Mouse (Mus musculus) spleen, adult 2 months (tissue): ENCODE results near the gene Crybb3. TPM values are rescaled to one million over a fixed set of nuclear protein-coding genes. Genes with fewer than 3 reads are reported as not detected.

Source experiments
- DNase-seq, 2 experiments: peaks; one replicate each; pipeline versions ENCODE4 v3.0.0 to v3.0.0-alpha.2; 2012 to 2021; ENCODE audit warnings: low spot score in 2 of 2, low read depth in 1 of 2
- H3K27ac ChIP-seq: fragments of 200-500 bp; 2 replicates; pipeline ENCODE4 v1.5.1; 2012; ENCODE audit warnings: low read length, inconsistent platforms; ENCODE audit not compliant: insufficient read depth
- H3K27me3 ChIP-seq: fragments of 200-500 bp; 2 replicates; pipeline ENCODE4 v1.6.1; 2012; ENCODE audit warnings: mild to moderate bottlenecking, moderate library complexity, low read length, inconsistent platforms; ENCODE audit not compliant: control insufficient read depth, insufficient read depth
- H3K36me3 ChIP-seq: fragments of 200-500 bp; 2 replicates; pipeline ENCODE4 v1.6.1; 2012; ENCODE audit warnings: mild to moderate bottlenecking, low read length, inconsistent platforms; ENCODE audit not compliant: control insufficient read depth, insufficient read depth
- H3K4me1 ChIP-seq: fragments of 200-500 bp; 2 replicates; pipeline ENCODE4 v1.6.1; 2011; ENCODE audit warnings: inconsistent platforms; ENCODE audit not compliant: control insufficient read depth, insufficient read depth, insufficient read length
- H3K4me3 ChIP-seq: fragments of 200-500 bp; 2 replicates; pipeline ENCODE4 v1.5.1; 2011; ENCODE audit warnings: mild to moderate bottlenecking, inconsistent platforms; ENCODE audit not compliant: insufficient read depth, insufficient read length; ENCODE audit errors: extremely low read depth
- CTCF ChIP-seq: fragments of 200-500 bp; IDR thresholded peaks from 2 replicates; pipeline ENCODE4 v1.5.1; 2011; ENCODE audit warnings: mild to moderate bottlenecking, inconsistent platforms; ENCODE audit not compliant: insufficient read depth, insufficient read length, insufficient replicate concordance; ENCODE audit errors: extremely low read depth
- POLR2A ChIP-seq: fragments of 200-500 bp; IDR thresholded peaks from 2 replicates; pipeline ENCODE4 v1.6.1; 2011; ENCODE audit warnings: low read depth, low read length, inconsistent platforms
- WGBS: fragments of 180-500 bp; shearing (Covaris S2); methylation state at CpG from one replicate; pipeline ENCODE4 v1.1.7; 2018; 5-methylcytosine and 5-hydroxymethylcytosine counted together
- polyA plus RNA-seq: library from polyadenylated mRNA; depleted of rRNA; stranded (reverse); fragments of >200 nt; gene quantifications from 2 replicates; pipeline ENCODE4 v1.2.3, GENCODE M21; 2012; rRNA removed

The Crybb3 gene
- polyA plus RNA-seq, 1 experiment, result 1.7 TPM

- 75% methylated on average over 6 of the region's 6 CpGs for WGBS
Measured at GRCm38 (mm10) chr5:113040776-113041175, 40.6 kb downstream of the Crybb3 start.

GRCm38 (mm10) chr5:113038601-113039000, 42.8 kb downstream of the Crybb3 start:
- DNase-seq, result no peak
- WGBS, result 88% methylated on average over 6 of the region's 6 CpGs
- Histone ChIP-seq H3K27ac (no peak overlapping the region), H3K4me1 (peaks cover 3% of the 10 kb centered on the region; the same call in 1 of the 2 replicates), H3K4me3 (no peak overlapping the region), H3K27me3 (no peaks in the 10 kb centered on the region), H3K36me3 (no peaks in the 10 kb centered on the region)
- TF ChIP-seq CTCF, result no peak
- no peak for TF ChIP-seq POLR2A

More at GRCm38 (mm10) chr5:113040776-113041175, 40.6 kb downstream of the Crybb3 start:
- no peak for DNase-seq
- Histone ChIP-seq H3K4me1 (no peaks in the 10 kb centered on the region), H3K4me3 (no peak overlapping the region), H3K27ac (no peak overlapping the region), H3K36me3 (no peaks in the 10 kb centered on the region), H3K27me3 (no peaks in the 10 kb centered on the region)
- TF ChIP-seq POLR2A (no peak), CTCF (no peak)

DNA sequence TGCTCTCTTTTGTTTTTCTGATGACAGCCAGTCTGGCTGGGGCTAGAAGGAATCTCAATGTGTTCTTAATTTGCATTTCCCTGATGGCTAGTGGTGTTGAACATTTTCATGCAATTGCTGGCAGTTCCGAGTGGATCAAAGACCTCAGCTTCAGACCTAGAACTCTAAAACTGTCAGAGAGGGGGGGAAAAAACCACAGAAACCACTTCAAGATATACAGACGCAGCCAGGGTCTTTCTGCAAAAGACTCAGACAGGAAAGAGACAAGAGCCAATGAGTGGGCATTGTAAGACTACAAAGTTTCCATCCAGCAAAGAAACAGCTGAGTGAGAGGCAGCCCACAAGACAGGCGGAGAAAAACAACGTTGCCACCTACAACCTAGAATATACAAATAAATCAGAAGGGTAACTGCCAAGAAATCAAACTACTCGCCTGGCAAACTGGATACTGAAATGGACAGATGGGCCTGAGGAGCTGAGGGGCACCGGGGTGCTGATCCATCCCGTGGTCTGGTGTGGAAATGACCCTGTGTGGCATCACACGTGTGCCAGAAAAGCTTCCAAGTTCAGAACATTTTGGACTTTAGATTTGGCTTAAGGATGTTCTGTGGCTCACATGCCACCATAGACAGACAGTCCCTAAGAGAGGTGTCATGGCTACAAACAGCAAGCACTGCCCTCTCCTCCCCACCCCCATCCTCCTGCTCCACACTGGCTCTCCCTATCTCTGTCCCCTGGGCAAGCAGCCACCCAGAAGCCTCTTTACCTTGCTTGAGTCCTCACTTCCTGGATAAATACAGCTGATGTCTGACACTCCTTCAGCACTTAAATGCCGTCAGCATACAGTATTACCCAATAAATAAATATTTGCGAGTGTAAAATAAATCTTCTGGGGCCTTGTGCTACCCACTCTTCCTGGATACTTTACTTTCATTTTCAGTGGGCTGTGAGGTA, 46.0 kb downstream of the Crybb3 start:
- no peak for TF ChIP-seq POLR2A
- no peak for TF ChIP-seq CTCF
- Histone ChIP-seq H3K4me3 (no peak overlapping the region), H3K36me3 (no peaks in the 10 kb centered on the region), H3K27ac (no peak overlapping the region), H3K27me3 (no peaks in the 10 kb centered on the region), H3K4me1 (peaks cover 3% of the 10 kb centered on the region; the same call in 1 of the 2 replicates)
- DNase-seq, result peak in 1 of 2 experiments; percentile 42
- 19% methylated on average over 10 of the region's 10 CpGs for WGBS

GRCm38 (mm10) chr5:113031201-113031754, 50.1 kb downstream of the Crybb3 start:
- TF ChIP-seq CTCF, result no peak
- no peak for TF ChIP-seq POLR2A
- Histone ChIP-seq H3K36me3 (no peaks in the 10 kb centered on the region), H3K27me3 (no peaks in the 10 kb centered on the region), H3K27ac (no peak overlapping the region), H3K4me3 (no peak overlapping the region), H3K4me1 (peaks cover 3% of the 10 kb centered on the region; the same call in 1 of the 2 replicates)
- DNase-seq, result no peak
- WGBS, result 73% methylated on average over 15 of the region's 15 CpGs

DNA sequence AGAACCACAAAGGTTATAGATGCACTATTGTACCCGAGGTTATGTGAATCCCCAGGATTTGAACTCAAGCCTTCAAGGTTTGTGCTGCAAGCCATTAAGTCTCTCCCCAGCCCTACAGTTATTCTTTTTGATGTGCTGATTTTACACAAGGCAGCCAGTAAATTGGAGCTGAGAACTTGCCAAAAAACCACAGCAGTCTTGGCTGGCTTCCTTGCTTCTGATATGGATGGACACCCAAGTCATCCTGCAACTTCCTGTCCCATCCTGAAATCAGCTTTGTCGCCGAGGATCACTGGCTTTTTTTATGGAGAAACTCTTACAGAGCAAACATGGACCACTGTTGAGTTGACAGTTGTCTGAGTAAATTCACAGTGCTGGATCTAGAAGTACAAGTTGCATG, 51.3 kb downstream of the Crybb3 start:
- no peaks in the 10 kb centered on the region for H3K4me1 ChIP-seq
- no peak overlapping the region for H3K27ac ChIP-seq
- no peak for DNase-seq
- H3K4me3 ChIP-seq, result no peak overlapping the region
- TF ChIP-seq CTCF, result no peak
- no peak for TF ChIP-seq POLR2A
- H3K27me3 ChIP-seq, result no peaks in the 10 kb centered on the region
- H3K36me3 ChIP-seq, result no peaks in the 10 kb centered on the region
- 64% methylated on average over 3 of the region's 3 CpGs for WGBS

- Histone ChIP-seq H3K27me3 (no peaks in the 10 kb centered on the region), H3K4me3 (no peak overlapping the region), H3K27ac (no peak overlapping the region), H3K4me1 (peaks cover 4% of the 10 kb centered on the region; the same call in 1 of the 2 replicates), H3K36me3 (no peaks in the 10 kb centered on the region)
- TF ChIP-seq CTCF, result no peak
- TF ChIP-seq POLR2A, result no peak
- WGBS, result 60% methylated on average over 5 of the region's 5 CpGs
- no peak for DNase-seq
Measured at GRCm38 (mm10) chr5:113026706-113027105, 54.7 kb downstream of the Crybb3 start.

Other genes starting within 250 kb of the Crybb3 start
- gene Myo18b, start 185.2 kb downstream of the Crybb3 start, polyA plus RNA-seq, result 0.74 and 0.88 TPM in 2 replicates
- gene Grk3, start 65.8 kb downstream of the Crybb3 start, polyA plus RNA-seq, result 20.7 and 23.1 TPM in 2 replicates
- not detected in 2 replicates for gene Crybb2, start 11.5 kb downstream of the Crybb3 start, polyA plus RNA-seq
- gene 2900026A02Rik, start 139.7 kb upstream of the Crybb3 start, polyA plus RNA-seq, result 5.1 and 6.2 TPM in 2 replicates
- not detected in 2 replicates for gene Tmem211, start 145.3 kb upstream of the Crybb3 start, polyA plus RNA-seq
- gene Sgsm1, start 229.2 kb upstream of the Crybb3 start, polyA plus RNA-seq, result 0.08 and 0.19 TPM in 2 replicates